Mouse (Mus musculus) forebrain, embryonic 16.5 days (tissue): ENCODE data around the gene Mcee. TPM values are rescaled to one million over a fixed set of nuclear protein-coding genes. Genes with fewer than 3 reads are reported as not detected.

Experiments used
- ATAC-seq: fragments of 200-750 bp; cut with Nextera tagmentation; 2 replicates; pipeline ENCODE4 v1.8.0; 2017; ENCODE audit warnings: mild to moderate bottlenecking, moderate library complexity
- H3K27ac ChIP-seq: fragments of 300-500 bp; sonication (generic); 2 replicates; pipeline ENCODE4 v1.5.1; 2014; ENCODE audit warnings: low read length, control low read depth
- H3K27me3 ChIP-seq: fragments of 300-500 bp; sonication (generic); replicated peaks from 2 replicates; pipeline ENCODE4 v1.6.1; 2014; ENCODE audit warnings: low read length; ENCODE audit not compliant: control insufficient read depth, insufficient read depth
- H3K36me3 ChIP-seq: fragments of 300-500 bp; sonication (generic); 2 replicates; pipeline ENCODE4 v1.6.1; 2014; ENCODE audit not compliant: control insufficient read depth, insufficient read depth
- H3K4me1 ChIP-seq: fragments of 300-500 bp; sonication (generic); replicated peaks from 2 replicates; pipeline ENCODE4 v1.6.1; 2014; ENCODE audit warnings: low read length; ENCODE audit not compliant: control insufficient read depth, insufficient read depth
- H3K4me2 ChIP-seq: fragments of 300-500 bp; sonication (generic); 2 replicates; pipeline ENCODE4 v1.6.1; 2014; ENCODE audit warnings: mild to moderate bottlenecking, low read length, control low read depth
- H3K4me3 ChIP-seq: fragments of 300-500 bp; sonication (generic); replicated peaks from 2 replicates; pipeline ENCODE4 v1.5.1; 2014; ENCODE audit warnings: mild to moderate bottlenecking, low read length, control low read depth
- H3K9ac ChIP-seq: fragments of 300-500 bp; sonication (generic); replicated peaks from 2 replicates; pipeline ENCODE4 v1.6.1; 2014; ENCODE audit warnings: low read depth, low read length, control low read depth
- H3K9me3 ChIP-seq: fragments of 300-500 bp; sonication (generic); 2 replicates; pipeline ENCODE4 v1.6.1; 2016; ENCODE audit warnings: low read length; ENCODE audit not compliant: control insufficient read depth
- WGBS: fragments of 180-500 bp; shearing (Covaris S2); extraction: QIAGEN DNeasy Blood & Tissue Kit; methylation state at CpG from one replicate; pipeline ENCODE4 v1.1.7; 2014; 5-methylcytosine and 5-hydroxymethylcytosine counted together
- polyA plus RNA-seq: library from polyadenylated mRNA; unstranded; fragments of >200 nt; fragmentation: Nextera tagmentation; extraction: Ambion mirVana; gene quantifications from 2 replicates; pipeline ENCODE4 v1.2.1, GENCODE M21; 2015

The Mcee gene
- polyA plus RNA-seq, 1 experiment from 2014 or later, result 31.6 TPM

DNA sequence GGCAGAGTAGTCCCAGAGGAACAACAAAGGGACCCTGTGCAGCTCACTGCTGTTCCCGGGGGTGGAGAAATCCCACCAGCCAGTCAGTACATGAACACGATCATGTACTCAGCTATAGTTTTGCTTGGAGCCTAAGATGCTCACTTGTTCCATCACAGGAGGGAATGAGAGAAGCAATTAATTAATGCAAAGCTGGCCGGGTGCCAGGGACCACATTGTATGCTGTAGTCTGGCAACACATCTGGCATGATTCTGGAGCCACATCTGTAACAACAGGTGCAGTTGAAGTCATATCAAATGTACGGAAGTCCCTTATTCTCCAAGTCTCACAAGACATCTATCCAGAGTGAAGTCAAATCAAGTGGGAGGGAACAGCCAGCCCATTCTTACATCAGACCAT is 63.8 kb downstream of the Mcee start:
- whole genome bisulfite sequencing, result 71% methylated on average over 4 of the region's 4 CpGs
- no peak overlapping the region for H3K4me3 ChIP-seq

GRCm38 (mm10) chr7:64456676-64457075 is 64.3 kb downstream of the Mcee start:
- Histone ChIP-seq H3K36me3 (no peaks in the 10 kb centered on the region), H3K9me3 (no peaks in the 10 kb centered on the region), H3K27ac (no peak overlapping the region), H3K4me3 (no peak overlapping the region), H3K9ac (no peak overlapping the region), H3K27me3 (no peaks in the 10 kb centered on the region), H3K4me2 (no peak overlapping the region), H3K4me1 (peaks cover 10% of the 10 kb centered on the region)
- 58% methylated on average over 3 of the region's 3 CpGs for WGBS
- ATAC-seq, result no peak

More for the DNA sequence above, 63.8 kb downstream of the Mcee start:
- H3K36me3 ChIP-seq, result no peaks in the 10 kb centered on the region
- peaks cover 14% of the 10 kb centered on the region for H3K4me1 ChIP-seq
- H3K27ac ChIP-seq, result no peak overlapping the region
- ATAC-seq, result no peak
- H3K9ac ChIP-seq, result no peak overlapping the region
- H3K27me3 ChIP-seq, result no peaks in the 10 kb centered on the region
- no peak overlapping the region for H3K4me2 ChIP-seq
- H3K9me3 ChIP-seq, result no peaks in the 10 kb centered on the region

GRCm38 (mm10) chr7:64457811-64458210 is 65.4 kb downstream of the Mcee start:
- Histone ChIP-seq H3K36me3 (no peaks in the 10 kb centered on the region), H3K27me3 (no peaks in the 10 kb centered on the region), H3K4me1 (no peaks in the 10 kb centered on the region; the same call in 1 of the 2 replicates), H3K9me3 (no peaks in the 10 kb centered on the region), H3K4me3 (no peak overlapping the region), H3K9ac (no peak overlapping the region), H3K4me2 (no peak overlapping the region), H3K27ac (no peak overlapping the region)
- no peak for ATAC-seq
- 93% methylated on average over 2 of the region's 2 CpGs for WGBS

Other genes starting within 250 kb of the Mcee start
- gene Trpm1, start 238.8 kb upstream of the Mcee start, polyA plus RNA-seq, result 0.08 and 0.53 TPM in 2 replicates
- gene Mtmr10, start 105.0 kb upstream of the Mcee start, polyA plus RNA-seq, result 8.8 and 9.3 TPM in 2 replicates
- 5.2 and 7.8 TPM in 2 replicates for gene Fan1, start 18.5 kb upstream of the Mcee start, polyA plus RNA-seq
- gene Mphosph10, start 339 bp upstream of the Mcee start, polyA plus RNA-seq, result 27.7 and 28.7 TPM in 2 replicates
- gene Apba2, start 109.1 kb downstream of the Mcee start, polyA plus RNA-seq, result 161 and 176 TPM in 2 replicates